Mouse (Mus musculus) brain, adult 10 weeks (tissue): ENCODE data around the gene Nxpe3. TPM values are rescaled to one million over a fixed set of nuclear protein-coding genes. Genes with fewer than 3 reads are reported as not detected.

ENCODE experiments used
- polyA plus RNA-seq: library from polyadenylated mRNA; stranded (reverse); fragments of 350-450 nt; fragmentation: Illumina TruSeq; extraction: RNeasy Lipid Tissue Mini Kit (QIAGEN cat#74804); gene quantifications from one replicate; pipeline ENCODE4 v1.2.3, GENCODE M21; 2015; ENCODE audit warnings: low read depth, low replicate concordance

Nxpe3 gene
- polyA plus RNA-seq: 10.2 TPM

DNA sequence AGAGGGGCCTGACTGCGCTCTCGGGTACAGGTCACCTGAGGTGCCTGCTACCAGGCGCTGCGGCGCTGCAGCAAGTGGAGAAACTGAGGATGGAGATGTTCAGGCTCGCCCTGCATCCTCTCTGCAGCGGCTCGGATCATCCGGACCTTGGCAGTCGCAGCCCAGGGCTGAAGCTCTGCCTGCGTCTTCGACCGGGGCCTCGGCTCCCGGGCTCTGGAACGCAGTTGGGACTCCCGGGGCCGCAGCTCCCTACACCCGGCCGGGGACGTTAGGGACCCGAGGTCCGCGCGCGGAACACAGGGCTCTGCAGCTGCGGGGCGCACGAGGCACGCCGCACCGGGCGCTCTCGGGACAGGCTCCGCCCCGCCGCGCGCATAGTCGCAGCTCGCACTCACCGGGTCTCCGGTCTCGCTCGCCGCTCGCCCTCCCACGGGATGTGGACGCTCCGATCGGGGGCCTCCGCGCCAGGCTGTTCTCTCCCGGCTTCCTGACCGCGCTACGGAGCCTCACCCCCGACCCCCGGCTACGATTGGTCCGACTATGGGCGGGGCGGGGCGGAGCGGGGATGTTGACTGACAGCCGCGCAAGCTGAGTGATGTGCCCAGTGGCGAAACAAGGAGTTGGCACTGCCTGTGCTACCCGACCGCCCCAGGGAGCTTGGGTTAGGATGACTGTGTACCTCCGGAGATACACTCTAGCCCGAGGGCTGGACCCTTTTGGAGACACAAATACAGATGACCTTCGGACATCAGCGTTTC, at the start of gene Nxpe3:
Gene Nxpe3, minus strand, starts transcription at position 393 of the 758 bp plus-strand sequence.

DNA sequence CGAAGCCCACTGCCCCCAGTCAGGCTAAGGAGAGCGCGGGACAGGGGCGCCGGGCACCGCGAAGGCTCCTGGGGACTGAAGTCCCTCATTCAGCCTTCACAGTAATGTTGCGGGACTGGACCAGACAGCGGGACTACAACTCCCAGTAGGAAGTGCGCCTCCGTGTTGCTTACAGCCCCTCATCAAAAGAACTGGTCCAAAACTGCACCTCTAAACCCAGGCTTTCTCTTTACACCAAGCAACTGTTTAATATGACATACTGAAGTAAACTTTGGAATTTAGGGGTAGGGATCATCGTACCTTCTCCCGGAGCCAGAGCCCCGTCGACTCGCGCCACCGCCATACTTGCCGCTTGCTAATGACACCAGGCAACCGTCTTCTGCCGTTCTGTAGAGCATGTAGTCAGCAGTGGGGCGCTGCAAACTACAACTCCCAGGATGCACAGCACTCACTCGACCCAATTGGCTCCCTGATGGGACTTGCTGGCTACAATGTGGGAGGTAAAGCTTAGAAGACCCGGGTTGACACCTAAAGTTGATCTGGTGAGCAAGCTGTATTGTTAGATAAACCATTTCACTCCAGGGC, 39.5 kb upstream of the Nxpe3 start, which contains the start of gene Cep97:
Gene Cep97, minus strand, starts transcription at position 403 of the 585 bp plus-strand sequence.

DNA sequence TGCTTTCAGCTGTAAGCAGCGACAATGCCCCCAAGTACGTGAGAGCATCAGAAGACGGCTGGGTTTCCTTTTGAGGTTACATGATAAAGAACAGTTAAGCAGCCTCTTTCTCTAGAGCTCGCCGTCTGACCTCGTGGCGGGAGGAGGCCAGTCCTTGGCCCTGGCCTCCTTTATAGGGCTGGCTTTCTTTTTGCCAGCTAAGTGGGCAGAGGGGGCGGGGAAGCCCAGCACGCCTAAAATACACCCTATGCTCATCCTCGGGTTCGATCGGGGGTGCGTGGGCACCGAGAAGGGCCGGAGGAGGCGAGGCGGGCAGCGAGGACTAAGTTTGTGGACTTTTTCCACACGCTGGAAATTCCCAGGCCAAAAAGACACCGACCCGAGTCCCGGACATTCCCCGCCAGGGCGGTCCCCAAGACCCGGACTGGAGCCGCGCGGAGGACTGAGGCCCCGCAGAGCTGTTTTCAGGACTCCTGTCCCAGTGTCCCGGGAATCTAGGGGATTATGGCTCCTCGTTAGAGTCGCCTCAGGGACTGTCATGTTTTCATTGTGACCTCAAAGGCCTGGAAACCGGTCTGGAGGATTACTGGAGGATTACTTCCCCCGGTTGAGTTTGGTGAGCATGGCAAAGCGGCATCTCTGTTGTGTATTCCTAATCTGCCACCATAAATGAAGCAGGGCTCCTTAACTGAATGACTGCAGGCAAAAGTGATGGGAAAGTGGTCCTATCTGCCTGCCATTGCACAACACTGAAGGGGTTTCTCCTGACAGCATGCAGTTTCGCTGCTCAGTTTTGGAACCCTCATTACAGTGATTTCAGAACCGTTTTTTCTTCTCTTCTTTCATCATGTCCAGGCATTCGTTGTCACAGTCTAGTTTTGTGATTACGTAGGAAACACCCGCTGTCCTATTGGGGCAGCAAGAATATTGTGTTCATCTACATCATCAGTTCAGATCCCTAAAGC, 56.3 kb downstream of the Nxpe3 start, which contains the start of gene Nfkbiz:
Gene Nfkbiz, minus strand, starts transcription at position 390 of the 965 bp plus-strand sequence.

Other genes starting within 250 kb of the Nxpe3 start
- 2.4 TPM for gene Nfkbiz, start 56.4 kb downstream of the Nxpe3 start, polyA plus RNA-seq
- 8.1 TPM for gene Cep97, start 39.6 kb upstream of the Nxpe3 start, polyA plus RNA-seq
- 704 TPM for gene Rpl24, start 71.0 kb upstream of the Nxpe3 start, polyA plus RNA-seq
- gene Zbtb11, start 78.6 kb upstream of the Nxpe3 start, polyA plus RNA-seq: 34.9 TPM
- 214 TPM for gene Pcnp, start 134.5 kb upstream of the Nxpe3 start, polyA plus RNA-seq
- 11.2 TPM for gene Trmt10c, start 142.5 kb upstream of the Nxpe3 start, polyA plus RNA-seq
- gene Senp7, start 153.1 kb upstream of the Nxpe3 start, polyA plus RNA-seq: 24.0 TPM